Mouse (Mus musculus) kidney, adult 18-20 months (tissue): ENCODE measurements at regions not wholly inside any gene's neighbourhood (a gene's known extent, or its start where the extent isn't known, plus 50 kb on each side); places are given as distances from the start of the nearest gene placed in this dataset.

Experiments
- DNase-seq: peaks from one replicate; pipeline ENCODE4 v3.0.0; 2021

- DNase-seq: peak; percentile 13
Observed at GRCm38 (mm10) chr16:12359116-12359515, 375.2 kb downstream of the Shisa9 start.

GRCm38 (mm10) chr16:12389545-12389944 lies 405.6 kb downstream of the Shisa9 start:
- DNase-seq: no peak

- no peak for DNase-seq
Observed at GRCm38 (mm10) chr16:12435697-12436221, 451.8 kb downstream of the Shisa9 start.

GRCm38 (mm10) chr16:12438622-12439021 lies 454.7 kb downstream of the Shisa9 start:
- no peak for DNase-seq

- DNase-seq: no peak
Observed at GRCm38 (mm10) chr16:12454791-12455190, 470.9 kb downstream of the Shisa9 start.
